Mouse (Mus musculus) CD4-positive helper T cell, adult 2 months (primary cell): ENCODE measurements around the gene Ifi203.
"Not testable (repeated sequence)": the region's sequence is repeated elsewhere in the genome, so short reads cannot be mapped to it uniquely, and the experiment has no call there.

ENCODE experiments used
- DNase-seq: peaks from one replicate; pipeline ENCODE4 v3.0.0-alpha.2; 2012; ENCODE audit warnings: low read depth, missing footprints, low spot score

Ifi203 gene

GRCm38 (mm10) chr1:173889741-173890140 lies 52.7 kb downstream of the Ifi203 start:
- DNase-seq = not testable (repeated sequence)

GRCm38 (mm10) chr1:173887026-173887787 lies 55.3 kb downstream of the Ifi203 start:
- DNase-seq = not testable (repeated sequence)

- peak; percentile 41 for DNase-seq
Measured at GRCm38 (mm10) chr1:173880004-173880666, 62.3 kb downstream of the Ifi203 start.

GRCm38 (mm10) chr1:173879225-173879987 lies 63.1 kb downstream of the Ifi203 start:
- DNase-seq = peak; percentile 16

GRCm38 (mm10) chr1:173878264-173878663 lies 64.2 kb downstream of the Ifi203 start:
- peak; percentile 12 for DNase-seq

- not testable (repeated sequence) for DNase-seq
Measured at GRCm38 (mm10) chr1:173877125-173877524, 65.3 kb downstream of the Ifi203 start.
